Comparison of ENCODE assay signal across 11 mouse cellular contexts in genomic region chr17:69506070-69506469, GRCm38 (mm10).
A peak's percentile ranks its signal among the peaks of the same experiment; 100 is the strongest.
DNase-seq lines count a peak whose midpoint lies in the region; ATAC-seq and TF ChIP-seq lines count a peak whose summit lies in the region.
"Had no signal": no experiment of that assay in that cellular context is flagged by ENCODE, and none has a peak within 500 bp of the region (broad histone marks: within the 10 kb centered on the region; RNA-seq: fewer than 3 reads in every experiment).

No protein-coding gene starts in this region.

- H3K27me3 ChIP-seq in forebrain, embryonic 13.5 days: no peaks in the 10 kb centered on the region
- H3K27me3 ChIP-seq: heart, embryonic 15.5 days; megakaryocyte, embryonic 14.5 days had no signal

- TF ChIP-seq CTCF in layer of hippocampus, adult 2 months (conservative IDR thresholded peaks at IDR 0.05): peak; percentile 91

- no peak for ATAC-seq in forebrain, embryonic 13.5 days

- H3K4me3 ChIP-seq in layer of hippocampus, adult 2 months: no peak overlapping the region
- no peak overlapping the region for H3K4me3 ChIP-seq in forebrain, embryonic 13.5 days
- H3K4me3 ChIP-seq: forebrain, embryonic 10.5 days; heart, embryonic 15.5 days; megakaryocyte, embryonic 14.5 days had no signal

- H3K9ac ChIP-seq in forebrain, embryonic 13.5 days: no peak overlapping the region
- H3K9ac ChIP-seq: heart, embryonic 15.5 days had no signal

- DNase-seq in embryo, embryonic 10 days (ENCODE audit: low spot score): peak; percentile 50
- no peak for DNase-seq in embryo, embryonic 9.5 days (ENCODE audit: extremely low spot score)
- peak; percentile 33 to 40 for DNase-seq in layer of hippocampus, adult 2 months (ENCODE audit: low spot score in 2 of 2)
- DNase-seq in layer of hippocampus, adult 9-11 months: no peak
- DNase-seq in 416B (ENCODE audit: low read depth): peak; percentile 44
- peak; percentile 50 to 61 for DNase-seq in cerebellum, postnatal 10 days
- DNase-seq in spleen, postnatal 10 days (ENCODE audit: low spot score in 2 of 2): no peak

- H3K9me3 ChIP-seq in forebrain, embryonic 13.5 days (replicated peaks): no peaks in the 10 kb centered on the region
- H3K9me3 ChIP-seq: forebrain, embryonic 10.5 days; heart, embryonic 15.5 days had no signal

- WGBS in forebrain, embryonic 13.5 days: 38% methylated on average over 3 of the region's 3 CpGs

- H3K4me2 ChIP-seq in forebrain, embryonic 13.5 days: no peak overlapping the region
- H3K4me2 ChIP-seq: heart, embryonic 15.5 days had no signal

- no peaks in the 10 kb centered on the region for H3K36me3 ChIP-seq in forebrain, embryonic 13.5 days (ENCODE audit: poor library complexity, severe bottlenecking)
- H3K36me3 ChIP-seq: forebrain, embryonic 10.5 days; heart, embryonic 15.5 days had no signal

- no peaks in the 10 kb centered on the region for H3K4me1 ChIP-seq in forebrain, embryonic 13.5 days
- H3K4me1 ChIP-seq: forebrain, embryonic 10.5 days; heart, embryonic 15.5 days; megakaryocyte, embryonic 14.5 days had no signal

- H3K27ac ChIP-seq in layer of hippocampus, adult 2 months: no peak overlapping the region
- H3K27ac ChIP-seq in forebrain, embryonic 13.5 days: no peak overlapping the region
- H3K27ac ChIP-seq: forebrain, embryonic 10.5 days; heart, embryonic 15.5 days had no signal

Comparison
In these comparisons a context has a peak if more than half of its experiments do, and no peak if none do; other contexts are left out.
1. DNase-seq: peak in embryo, embryonic 10 days (single experiment), layer of hippocampus, adult 2 months (2 of 2), 416B (single experiment) and cerebellum, postnatal 10 days (2 of 2); none in embryo, embryonic 9.5 days (single experiment), layer of hippocampus, adult 9-11 months (single experiment) and spleen, postnatal 10 days (0 of 2).